Mouse (Mus musculus) B cell, adult 2 months (primary cell): Measurements from ENCODE around the gene Zfp748.

Source experiments
- DNase-seq, 2 experiments: peaks; one replicate each; pipeline ENCODE4 v3.0.0; 2022

Gene Zfp748

DNA sequence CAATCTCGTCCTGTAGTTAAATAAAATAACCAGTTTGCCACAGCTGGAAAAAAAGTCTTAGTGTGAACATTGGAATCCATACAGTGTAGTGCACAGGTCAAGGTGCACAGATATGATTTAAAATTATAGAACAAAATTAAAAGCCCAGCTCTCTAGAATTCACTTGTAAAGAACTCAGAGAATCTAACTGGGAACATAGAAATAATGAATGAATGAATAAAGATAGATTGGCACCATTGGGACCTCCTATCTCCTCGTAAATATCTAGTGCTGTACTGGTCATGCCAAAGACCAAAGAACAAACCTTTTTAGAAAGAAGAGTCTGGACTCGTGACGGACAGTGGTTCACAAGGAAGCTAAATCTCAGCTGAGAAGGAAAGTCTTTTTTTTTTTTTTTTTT lies at the start of gene Zfp748:
TSS of gene Zfp748 (minus strand) at position 101 of the 400 bp plus-strand sequence.
- no peak for DNase-seq

- no peak for DNase-seq
Observed at GRCm38 (mm10) chr13:67572591-67573189, 19.1 kb upstream of the Zfp748 start.

DNA sequence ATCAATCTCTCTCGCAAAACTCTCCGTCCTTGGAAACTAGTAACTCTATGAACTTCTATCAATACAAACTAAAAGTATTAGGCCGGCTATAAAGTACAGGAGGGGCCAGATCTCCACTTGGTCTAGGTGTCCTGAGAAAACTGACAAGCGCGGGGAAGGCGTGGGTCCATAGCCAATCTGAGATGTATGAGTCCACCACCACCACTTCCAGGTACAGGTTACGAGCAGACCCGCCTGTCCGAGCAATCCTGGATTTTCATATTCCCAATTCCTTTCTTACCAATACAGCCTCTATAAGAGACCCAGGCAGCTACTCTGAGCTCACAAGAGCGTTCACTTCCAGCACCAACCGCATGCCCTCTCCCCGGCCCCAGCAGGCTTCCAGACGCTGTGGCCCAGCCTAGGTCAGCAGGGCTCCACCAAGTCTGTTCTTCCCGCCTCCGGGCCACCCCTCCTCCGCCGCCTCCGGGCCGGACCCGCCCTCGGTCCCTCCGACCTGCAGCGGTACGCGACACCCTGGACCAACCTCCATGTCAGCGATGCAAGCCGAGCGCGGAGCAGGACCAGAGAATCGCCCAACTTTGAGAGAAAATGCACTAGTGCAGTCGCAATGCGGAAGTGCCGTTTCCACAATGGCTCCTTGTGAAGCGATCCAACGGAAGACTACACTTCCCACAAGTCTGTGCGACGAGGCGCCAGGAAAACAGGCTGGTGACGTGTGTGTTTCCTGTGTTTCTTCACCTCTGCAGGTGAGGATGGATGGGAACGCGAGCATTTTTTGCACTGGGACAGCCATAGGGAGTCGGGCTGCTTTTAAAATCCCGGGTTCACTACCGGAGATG lies 904 bp downstream of the Zfp748 start:
- peak; percentile 80 to 84 for DNase-seq

DNA sequence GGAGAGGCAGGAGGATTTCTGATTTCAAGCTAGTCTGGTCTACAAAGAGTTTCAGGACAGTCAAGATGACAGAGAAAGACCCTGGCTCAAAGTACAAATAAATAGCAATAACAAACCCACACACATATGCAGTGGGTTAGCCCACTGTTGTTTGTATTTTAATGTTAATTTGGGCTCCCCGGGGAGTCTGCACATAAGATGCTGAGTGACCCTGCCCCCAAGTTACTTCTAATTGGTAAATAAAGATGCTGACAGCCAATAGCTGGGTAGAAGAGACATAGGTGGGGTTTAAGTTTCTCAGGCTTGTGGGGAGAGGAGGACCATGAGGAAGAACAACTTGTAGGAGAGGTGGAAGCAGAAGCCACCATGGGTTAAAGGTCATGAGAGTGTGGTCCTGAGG lies 7.7 kb downstream of the Zfp748 start:
- DNase-seq = no peak

DNA sequence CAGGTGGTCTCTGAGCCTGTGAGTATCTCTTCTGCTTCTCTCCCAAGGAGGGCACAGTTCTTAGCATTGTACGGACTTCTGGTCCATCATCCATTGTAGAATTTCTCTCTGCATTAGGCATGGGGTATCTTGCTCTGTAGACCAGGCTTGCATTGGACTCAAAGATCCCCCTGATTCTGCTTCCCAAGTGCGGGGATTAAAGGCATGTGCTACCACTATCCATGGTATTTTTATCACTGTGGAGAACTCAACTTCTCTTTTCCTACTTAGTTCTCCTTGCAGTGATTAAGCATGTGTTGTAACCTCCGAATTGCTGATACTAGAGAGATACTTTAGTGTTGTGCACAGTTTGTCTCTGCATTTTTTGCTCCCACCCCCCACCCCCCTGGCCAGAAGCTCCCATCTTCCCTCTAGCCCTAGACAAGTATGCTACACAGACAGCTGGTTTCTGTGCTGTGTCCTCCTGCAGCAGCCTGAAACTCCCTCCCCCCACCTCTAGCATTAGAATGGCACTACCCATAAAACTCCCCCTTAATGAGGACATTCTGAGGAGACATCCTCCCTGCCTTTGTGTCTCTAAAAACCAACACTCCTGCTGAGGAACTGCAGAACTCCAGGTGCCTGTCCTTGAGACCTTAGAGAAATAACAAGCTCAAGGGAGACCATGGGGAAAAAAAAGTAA lies 26.4 kb downstream of the Zfp748 start:
- no peak for DNase-seq

DNA sequence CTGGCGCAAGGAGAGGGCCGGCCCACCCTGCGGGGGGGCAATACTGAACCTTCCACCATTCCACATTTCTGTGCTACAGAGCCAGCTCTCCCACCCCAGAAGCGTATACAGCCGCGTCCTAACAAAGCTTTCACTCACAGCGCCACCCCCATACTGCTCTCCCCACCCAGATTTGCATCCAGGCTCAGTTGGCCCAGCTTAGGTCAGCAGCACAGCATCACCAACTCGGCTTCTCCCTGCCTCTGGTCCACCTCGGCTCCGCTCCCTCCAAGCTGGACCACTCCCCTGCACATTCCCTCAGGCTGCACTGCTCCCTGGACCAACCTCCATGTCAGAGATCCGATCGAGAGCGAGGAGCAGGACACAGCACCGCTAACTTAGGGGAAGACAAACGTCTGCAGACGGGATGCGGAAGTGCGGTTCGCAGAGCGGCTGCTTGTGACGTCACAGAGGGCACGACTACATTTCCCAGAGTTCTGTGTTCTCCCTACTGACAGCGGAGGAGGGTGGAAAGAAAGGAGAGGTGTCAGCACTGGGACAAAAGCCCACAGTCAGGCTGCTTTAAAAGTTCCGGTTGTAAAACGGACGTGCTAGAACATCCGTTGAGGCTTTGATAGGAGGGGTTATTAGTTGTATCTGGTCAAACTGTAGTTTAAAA lies 27.7 kb downstream of the Zfp748 start, which contains the start of the genes Gm26965 and Zfp87:
TSS of gene Gm26965 (minus strand) at position 399 of the 658 bp plus-strand sequence.
TSS of gene Zfp87 (minus strand) at position 425 of the 658 bp plus-strand sequence.
- DNase-seq = peak; percentile 93

DNA sequence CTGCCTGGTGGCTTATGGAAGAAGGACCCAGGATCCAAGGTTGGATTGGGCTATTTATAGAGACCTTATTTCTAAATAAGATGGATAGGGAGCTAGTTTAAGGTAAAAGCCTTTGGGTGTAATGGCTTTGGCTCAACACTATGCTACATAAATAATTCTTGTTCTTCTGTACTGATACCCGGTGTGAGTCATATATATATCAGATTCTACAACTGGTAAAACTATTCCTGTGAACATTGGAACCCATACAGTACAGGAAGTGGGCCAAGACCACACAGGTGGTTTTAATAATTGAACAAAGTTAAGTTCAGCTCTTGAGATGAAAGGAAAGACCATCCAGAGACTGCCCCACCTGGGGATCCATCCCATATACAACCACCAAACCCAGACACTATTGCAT lies 52.7 kb downstream of the Zfp748 start:
- DNase-seq = no peak

DNA sequence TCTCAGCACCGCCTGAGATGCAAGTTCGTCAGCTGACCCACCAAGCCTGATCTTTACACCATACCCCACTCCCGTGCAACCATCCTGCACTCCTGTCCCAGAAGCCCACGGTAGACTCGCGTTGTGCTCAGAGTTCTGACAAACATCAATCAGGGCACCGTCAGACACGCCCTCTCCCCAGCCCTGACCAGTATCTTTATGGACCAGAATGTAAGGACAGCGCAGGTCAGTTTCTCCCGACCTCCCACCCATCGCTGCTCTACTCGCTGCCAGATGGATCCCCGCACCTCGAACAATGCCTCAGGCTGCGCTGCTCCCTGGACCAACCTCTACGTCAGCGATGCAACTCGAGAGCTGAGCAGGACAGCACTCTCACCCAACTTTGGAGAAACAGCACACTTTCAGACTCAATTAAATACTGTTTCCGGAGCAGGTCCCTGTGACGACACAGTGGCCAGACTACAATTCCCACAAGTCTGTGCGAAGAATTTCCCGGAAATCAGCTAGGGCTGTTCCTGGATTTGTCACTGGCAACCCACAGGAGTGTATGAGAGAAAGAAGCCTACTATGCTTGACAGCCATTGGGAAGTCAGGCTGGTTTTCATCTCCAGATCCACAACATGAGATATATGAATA lies 53.4 kb downstream of the Zfp748 start, which contains the start of gene Zfp58:
TSS of gene Zfp58 (minus strand) at position 472 of the 636 bp plus-strand sequence.
- peak; percentile 79 to 81 for DNase-seq

- no peak for DNase-seq
Observed at GRCm38 (mm10) chr13:67495631-67496030, 58.0 kb downstream of the Zfp748 start.
